Mouse (Mus musculus): ENCODE results near the gene Vti1b.
A peak's percentile ranks its signal among the peaks of the same experiment; 100 is the strongest.
"Not testable (repeated sequence)": the region's sequence is repeated elsewhere in the genome, so short reads cannot be mapped to it uniquely, and the experiment has no call there.

The Vti1b gene

DNA sequence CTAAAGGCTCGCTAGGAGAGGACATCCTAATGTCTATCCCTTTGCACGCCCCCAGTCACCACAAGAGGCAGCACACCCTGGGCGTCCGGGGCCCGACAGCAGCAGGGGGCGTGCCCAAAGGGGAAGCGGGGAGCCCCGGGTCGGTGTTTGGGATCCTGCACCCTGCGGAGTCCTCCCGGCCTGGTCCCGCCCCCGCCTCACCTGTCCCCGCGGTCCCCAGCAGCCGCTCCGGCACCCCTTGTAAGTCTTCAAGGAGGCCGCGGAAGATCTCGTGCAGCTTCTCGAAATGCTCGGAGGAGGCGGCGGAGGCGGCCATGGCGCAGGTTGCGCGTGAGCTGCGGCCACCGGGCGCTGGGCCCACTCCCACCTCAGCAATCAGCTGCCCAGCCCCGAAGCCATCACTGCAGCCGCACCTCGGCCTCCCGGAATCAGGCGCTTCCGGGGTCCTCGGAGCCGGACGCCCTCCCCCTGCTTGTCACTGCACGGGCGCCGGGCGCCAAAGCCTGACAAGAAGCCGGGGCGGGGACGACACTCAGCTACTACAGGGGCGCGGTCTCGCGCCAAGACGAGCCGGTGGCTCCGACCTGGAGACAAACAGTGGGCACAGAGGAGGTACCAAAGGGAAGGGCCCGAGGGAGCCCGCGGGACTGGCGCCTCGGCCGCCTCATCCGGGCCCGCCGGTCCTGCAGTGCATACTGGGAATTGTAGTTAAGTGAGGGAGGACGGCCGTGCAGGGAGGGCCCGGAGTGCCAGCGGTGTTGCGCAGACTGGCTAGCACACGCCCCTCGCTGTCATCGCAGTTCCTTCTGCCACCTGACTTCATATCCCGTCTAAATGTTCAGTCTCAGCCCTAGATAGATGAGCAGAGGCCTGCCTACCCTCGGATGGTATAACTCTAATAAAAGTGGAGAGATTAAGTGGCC is at the start of gene Vti1b:
Vti1b (minus strand) TSS at position 649 of the 923 bp plus-strand sequence.
- DNase-seq (ENCODE audit: low spot score) = peak; percentile 93

DNA sequence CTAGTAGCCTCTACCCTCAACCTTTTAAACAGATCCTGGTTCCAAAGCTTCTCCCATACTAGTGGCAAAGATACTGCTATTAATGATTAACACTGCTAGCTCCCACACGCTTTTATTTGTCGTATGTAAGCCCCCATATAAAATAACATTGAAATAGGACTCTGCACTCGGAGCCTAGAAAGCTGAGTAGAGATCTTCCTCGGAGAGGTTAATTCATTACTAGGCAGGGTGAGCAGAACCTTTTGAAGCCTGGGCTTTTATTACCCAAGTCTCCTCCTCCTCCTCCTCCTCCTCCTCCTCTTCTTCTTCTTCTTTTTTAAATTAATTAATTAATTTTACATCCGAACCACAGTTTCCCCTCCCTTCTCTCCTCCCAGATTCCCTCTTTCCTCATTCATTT is 45.0 kb upstream of the Vti1b start:
- no peak for DNase-seq (ENCODE audit: low spot score)

DNA sequence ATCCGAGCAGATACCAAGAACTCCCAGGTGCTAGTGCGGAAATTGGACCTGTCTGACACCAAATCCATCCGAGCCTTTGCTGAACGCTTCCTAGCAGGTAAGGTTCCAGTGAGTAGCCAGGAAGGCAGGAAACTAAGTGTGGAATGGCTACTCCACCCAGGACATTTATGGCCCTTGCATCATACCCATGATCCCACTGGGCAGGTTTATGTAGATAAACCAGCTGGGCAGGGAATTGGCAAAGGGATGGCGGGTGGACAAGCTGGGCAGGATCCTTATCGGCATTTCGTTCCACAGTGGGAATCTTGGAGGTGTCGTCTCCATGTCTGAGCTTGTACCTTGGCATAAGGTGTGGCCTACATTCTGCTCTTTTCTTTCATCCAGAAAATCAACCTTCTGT is 39.0 kb upstream of the Vti1b start:
- no peak for DNase-seq (ENCODE audit: low spot score)

DNA sequence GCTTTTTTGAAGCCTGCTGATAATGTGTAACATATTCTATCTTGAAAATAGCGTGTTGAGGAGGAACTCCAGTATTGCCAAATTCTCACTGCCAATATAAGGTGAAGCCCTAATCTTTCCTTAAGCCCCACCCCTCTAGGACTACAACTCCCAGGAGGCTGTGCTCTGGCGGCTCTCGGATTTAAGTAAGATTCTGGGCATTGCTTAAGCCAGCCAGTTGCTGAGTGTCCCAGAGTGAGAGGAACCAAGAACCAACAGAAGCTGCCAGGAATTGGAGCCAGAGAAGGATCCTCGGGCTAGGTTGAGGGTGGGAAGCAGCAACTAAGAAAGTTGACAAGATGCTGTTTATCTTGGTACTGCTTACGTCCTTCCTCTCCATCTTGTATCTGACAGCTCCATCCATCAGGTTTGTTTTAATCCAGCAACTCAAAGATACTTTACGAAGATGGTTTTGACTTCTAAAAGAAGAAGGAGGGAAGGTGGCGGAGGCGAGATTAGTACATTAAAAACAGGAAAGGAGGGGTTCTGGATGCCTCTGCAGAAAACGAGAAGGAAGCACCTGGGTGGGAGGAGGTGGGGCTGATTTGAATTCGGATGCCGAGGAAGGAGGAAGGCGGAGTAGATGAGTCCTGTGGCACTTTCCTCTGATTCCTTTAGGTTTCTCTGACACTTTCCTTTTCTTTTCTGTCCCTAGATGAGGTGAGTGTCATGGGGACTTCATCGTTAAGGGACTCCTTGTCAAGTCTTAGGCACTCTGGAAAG is 36.4 kb upstream of the Vti1b start, which contains the start of gene Rdh12:
Rdh12 (plus strand) TSS at position 212 of the 762 bp plus-strand sequence.
- DNase-seq (ENCODE audit: low spot score) = peak; percentile 46

DNA sequence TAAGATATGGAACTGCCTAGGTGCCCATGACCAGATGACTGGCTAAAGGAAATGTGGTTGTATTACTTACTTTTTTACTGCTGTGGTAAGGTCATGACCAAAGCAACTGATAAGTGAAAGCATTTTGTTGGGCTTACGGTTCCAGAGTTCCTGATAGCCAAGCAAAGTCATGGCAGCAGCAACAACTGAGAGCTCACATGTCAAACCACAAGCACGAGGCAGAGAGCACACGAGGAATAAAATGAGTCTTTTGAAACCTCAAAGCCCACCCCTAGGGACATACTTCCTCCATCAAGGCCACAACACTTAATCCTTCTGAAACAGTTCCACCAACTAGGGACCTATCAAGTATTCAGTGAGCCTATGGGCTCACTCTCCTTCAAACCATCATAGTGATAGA is 29.4 kb upstream of the Vti1b start:
- DNase-seq (ENCODE audit: low spot score) = no peak

DNA sequence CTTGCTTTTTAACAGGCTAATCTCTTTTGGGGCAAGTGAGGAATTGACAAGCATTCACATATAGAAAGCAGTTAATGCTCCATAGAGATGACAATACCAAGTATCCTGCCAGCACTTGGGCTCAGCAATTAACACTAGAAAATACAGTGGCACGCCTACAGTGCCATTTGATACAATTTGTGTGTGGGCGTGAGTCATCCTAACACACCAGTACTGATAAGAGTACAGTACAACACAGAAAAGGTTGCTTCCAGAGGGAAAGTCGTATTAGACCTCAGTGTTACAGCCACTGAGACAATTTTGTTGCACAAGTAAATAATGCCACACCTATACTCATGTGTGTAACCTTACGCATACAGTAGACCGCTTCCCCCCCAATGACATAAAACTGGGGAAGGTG is 24.6 kb upstream of the Vti1b start:
- DNase-seq (ENCODE audit: low spot score) = no peak

DNA sequence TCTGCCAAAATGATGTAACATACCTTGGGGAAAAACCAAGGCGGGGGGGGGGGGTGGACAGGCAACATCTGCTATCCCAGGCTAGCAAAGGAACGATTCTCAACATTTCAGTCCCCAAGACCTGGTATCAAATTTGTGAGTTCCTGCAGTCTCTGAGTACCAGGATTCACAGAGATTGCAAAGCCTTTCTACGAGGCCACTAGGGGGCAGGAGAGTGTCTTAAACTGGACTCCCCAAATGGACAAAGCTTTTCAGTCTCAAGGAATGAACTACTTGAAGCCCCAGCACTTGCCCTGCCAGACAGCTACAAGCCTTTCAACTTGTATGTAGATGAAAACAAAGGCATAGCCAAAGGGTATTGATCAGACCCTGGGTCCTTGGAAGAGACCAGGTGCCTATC is 21.0 kb upstream of the Vti1b start:
- DNase-seq (ENCODE audit: low spot score) = peak; percentile 76

DNA sequence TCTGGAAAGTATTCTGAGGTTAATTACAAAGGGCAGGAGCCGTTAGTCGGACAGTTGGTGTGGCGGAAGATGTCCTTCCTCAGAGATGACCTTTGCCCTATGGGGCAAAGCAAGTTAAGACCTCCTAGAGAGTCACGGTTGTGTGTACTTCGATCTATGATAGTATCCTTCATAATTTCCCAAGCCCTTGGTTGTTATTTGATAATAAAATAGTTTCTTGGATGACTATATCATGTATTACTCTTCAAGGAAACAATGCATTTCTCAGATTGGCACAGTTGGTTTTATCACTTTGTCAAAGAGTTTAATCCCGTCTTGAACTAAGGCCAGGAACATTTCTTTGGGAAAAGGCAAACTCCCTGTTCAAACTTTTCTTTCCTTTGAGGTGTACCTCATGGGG is 19.7 kb upstream of the Vti1b start, which contains the start of gene Rdh11:
Rdh11 (minus strand) TSS at position 101 of the 400 bp plus-strand sequence.
- DNase-seq (ENCODE audit: low spot score) = no peak

DNA sequence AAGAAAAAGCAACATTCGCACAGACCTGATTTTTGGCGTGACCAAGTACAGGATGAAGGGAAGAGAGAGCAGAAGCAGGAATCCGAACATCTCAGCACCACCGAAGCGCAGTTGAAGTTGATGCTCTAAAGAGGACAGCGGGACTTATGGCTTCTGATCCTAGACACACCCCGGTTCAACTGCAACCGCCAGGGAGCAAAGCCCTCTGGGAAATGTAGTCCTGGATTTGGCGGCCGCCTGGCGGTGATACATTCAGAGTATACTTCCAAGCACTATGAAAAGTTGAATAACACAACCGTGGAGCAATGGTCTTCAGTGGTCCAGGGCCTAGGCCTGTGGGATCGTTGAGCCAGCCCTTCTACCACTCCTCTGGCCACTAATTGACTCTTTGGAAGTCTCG is 19.2 kb upstream of the Vti1b start:
- DNase-seq (ENCODE audit: low spot score) = peak; percentile 91

DNA sequence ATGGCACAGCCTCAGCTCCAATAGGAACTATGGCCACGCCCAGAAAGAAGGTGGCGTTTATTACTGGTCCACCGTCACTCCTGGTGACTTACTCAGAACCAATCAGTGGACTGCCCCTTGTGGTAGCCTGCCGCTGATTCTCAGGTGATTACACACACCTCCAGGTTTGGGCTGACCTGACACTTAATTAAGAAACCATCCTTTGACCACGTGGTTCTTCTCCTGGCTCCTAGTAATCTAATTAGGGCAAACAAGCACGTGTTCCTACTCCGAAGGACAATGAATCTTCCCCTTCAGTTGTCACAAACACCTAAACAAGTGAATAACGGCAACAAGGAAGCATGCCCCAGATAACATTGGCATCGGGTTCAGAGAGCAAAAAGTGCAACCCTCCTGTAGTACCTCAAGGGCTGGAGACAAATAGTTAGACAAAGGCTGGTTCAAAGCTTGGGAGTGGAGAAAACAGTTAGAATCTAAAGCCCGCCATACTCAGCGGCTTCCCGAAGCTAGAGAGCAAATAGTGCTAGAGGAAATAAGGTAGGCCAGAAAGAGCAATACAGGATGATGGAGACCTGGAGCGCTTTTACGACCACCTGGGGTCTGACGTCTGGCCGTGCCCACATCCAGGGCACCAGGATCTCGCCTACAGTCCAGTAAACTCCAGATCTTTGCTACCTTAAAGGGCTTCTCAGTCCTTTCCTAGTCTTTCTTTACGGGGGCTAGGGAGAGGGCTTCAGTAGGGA is 18.6 kb upstream of the Vti1b start:
- DNase-seq (ENCODE audit: low spot score) = peak; percentile 87

DNA sequence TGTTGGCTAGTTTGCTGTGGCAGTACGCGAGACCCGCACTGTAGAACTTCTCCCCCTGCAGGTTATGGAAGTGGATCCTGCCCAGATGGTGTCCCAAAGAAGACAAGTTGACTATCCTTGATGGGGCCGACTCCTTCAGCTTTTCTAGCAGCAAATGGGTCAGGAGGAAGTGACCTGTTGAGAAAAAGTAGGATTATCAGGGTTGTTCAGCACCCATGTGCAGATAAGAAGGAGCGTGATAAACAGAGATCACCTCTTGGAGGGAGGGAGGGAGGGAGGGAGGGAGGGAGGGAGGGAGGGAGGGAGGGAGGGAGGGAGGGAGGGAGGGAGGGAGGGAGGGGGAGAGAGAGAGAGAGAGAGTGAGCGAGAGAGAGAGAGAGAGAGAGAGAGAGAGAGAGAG is 12.7 kb upstream of the Vti1b start:
- not testable (repeated sequence) for DNase-seq (ENCODE audit: low spot score)

DNA sequence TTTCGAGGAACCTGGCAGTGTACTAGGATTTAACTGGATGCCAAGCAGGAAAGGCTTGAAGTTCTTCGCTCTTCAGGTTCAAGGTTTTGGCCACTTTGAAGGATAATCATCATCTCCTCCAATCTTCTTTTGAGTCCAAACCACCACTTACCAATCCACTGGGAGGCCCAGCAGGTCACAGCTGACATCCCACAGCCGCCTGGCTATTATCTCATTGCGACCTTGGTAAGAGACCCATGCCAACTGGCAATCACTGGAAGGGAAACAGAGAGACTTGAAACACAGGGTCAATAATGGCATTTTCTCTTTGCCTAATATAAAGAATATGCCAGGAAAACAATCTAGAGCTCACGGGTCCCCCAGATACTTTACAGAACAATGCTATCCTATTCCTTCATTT is 3.5 kb upstream of the Vti1b start:
- no peak for DNase-seq (ENCODE audit: low spot score)

DNA sequence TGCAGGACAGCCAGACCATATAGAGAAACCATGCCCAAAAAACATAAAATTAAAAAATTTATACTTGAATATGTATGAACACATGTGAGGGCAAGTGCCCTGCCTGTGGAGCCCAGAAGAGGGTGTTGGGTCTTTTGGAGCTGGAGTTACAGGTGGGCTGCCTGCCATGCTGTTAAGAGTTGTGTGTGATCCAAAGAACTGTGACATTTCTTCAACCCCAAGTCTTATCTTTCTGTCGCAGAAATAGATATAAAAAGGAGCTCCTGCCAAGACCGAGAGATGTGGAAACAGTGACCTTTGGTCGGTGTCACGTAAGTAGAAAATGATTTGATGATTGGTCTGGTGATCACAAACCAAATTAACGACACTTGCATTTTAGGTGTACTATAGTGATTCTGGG is 1.3 kb upstream of the Vti1b start:
- DNase-seq (ENCODE audit: low spot score) = no peak

DNA sequence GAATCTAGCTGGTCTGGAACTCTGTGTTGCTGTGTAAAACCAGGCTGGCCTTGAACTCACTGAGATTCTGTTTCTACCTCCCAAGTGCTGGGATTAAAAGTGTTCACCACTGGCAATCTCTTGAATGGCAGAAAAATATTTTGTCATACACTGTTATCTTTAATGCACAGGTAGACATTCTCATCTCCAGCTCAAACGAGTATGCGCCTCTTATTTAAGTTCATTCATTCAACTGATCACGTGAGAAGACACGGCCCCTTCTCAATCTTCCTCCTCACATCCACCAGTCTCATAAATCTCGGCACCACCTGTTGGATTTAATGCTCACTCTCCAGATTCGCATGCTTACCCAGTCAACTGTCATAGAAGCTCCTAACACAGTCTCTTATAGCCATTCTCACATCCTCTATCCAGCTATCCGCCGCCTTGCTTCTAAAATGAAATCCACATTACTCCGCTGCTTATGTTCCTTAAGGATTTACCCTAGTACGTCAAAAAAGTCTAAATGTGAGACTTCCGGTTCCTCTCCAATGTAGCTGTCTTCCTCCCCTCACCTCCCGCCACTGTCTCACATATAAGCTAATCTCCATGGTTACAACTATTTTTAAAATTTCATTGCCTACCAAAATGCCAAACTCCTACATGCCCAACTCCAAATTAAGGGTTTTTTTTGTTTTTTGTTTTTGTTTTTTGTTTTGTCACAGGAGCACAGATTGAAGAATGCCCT is 1.0 kb downstream of the Vti1b start:
- DNase-seq (ENCODE audit: low spot score) = no peak

DNA sequence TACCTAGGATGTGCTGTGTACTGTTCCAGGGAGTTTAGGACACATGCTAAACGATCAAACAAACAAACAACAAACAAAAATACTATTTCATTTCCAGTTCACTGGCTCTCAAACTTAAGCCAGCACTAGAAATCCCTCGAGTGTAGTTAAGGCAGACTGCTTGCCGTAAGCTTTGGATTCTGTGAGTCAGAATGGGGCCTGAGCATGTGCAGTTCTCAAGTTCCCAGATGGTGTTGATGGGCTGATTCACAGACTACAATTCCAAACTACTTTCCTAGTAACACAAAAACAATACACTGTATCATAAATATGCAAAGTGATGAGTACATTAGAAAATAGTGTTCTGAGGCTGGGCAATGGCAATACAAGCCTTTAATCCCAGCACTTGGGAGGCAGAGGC is 2.0 kb downstream of the Vti1b start:
- DNase-seq (ENCODE audit: low spot score) = peak; percentile 42

DNA sequence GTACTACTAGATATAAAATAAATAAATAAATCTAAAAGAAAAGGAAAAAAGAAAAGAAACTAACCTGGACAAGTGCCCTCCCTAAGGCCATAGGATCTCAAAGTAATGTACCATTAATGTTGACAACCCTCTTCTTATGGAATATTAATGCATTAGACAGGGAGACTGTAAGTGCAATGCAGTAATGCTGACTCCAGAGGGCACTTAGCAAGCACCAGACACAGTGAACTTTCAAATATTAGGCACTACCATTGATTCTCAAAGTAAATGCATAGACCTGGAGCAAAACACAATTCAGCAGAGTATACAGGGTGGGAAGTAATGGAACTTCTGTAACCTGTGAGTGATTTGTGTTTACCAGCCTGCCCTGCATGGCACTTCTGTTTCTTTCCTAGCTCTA is 3.3 kb downstream of the Vti1b start:
- no peak for DNase-seq (ENCODE audit: low spot score)

DNA sequence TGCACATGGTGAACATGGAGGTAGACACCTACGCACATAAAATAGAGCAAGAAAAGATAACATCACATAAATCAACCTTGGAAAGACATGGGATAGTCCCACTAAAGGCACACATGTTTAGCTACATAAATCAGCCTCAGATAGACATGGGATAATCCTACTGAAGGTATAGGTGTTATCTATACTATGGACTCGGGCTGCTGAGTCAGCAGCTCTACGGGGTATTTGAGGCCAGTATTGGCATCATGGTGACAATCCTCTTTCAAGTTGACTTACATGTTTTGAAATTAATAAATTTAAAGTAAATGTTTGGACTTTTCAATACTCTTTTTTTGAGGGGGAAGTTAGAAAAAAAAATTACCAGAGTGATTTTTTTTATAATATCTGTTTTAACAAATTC is 9.6 kb downstream of the Vti1b start:
- DNase-seq (ENCODE audit: low spot score) = no peak

DNA sequence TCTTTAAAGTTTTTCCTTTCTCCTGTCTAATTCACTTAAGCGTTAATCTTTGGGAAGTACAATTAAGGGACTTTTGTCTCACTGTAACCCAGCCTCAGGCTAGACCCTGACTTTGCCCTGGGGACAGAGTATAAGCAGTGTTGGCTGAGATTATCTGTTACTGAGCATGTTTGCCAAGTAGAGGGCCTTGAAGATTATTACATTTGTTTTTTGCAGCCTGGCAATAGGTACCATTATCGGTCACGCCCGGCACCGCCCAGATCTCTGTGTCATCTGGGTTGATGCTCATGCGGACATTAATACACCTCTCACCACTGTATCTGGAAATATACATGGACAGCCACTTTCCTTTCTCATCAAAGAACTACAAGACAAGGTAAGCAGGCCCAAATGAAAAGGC is 22.8 kb downstream of the Vti1b start:
- no peak for DNase-seq (ENCODE audit: low spot score)

DNA sequence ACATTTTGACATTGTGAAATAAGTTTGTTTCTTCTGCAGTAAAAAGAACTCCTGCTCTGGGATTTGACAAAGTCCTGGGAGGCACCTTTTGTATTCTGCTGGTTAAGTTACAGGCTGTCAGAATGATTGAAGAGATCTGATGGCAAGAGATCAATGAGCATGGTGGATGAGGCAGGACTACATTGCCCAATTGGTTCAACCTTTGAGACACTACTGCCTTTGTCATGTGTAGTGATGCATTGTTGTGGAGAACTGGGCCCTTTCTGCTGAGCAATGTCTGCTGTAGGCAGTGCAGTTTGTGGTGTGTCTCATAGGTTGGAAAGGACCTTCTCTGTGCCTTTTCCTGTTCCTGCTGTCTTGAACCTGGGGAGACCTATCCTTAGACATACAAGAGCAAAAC is 31.1 kb downstream of the Vti1b start:
- no peak for DNase-seq (ENCODE audit: low spot score)

DNA sequence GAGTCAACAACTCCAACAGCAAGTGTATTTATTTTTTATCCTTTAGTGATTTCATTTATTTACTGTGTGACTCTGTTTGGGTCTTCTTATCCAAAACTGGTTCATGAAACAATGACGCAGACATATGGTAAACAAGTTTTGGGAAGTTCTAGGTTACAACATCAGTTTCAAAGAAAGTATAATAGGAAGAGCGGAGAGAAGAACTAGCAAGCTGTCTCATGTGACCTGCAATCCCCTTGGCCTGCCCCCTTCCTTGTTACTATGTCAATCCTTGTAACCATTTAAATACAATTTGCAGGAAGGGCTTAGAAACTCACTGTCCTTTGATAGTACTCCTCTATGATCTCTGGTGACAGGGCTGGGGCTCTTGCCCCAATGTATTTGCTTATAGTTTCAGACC is 31.7 kb downstream of the Vti1b start:
- DNase-seq (ENCODE audit: low spot score) = no peak

DNA sequence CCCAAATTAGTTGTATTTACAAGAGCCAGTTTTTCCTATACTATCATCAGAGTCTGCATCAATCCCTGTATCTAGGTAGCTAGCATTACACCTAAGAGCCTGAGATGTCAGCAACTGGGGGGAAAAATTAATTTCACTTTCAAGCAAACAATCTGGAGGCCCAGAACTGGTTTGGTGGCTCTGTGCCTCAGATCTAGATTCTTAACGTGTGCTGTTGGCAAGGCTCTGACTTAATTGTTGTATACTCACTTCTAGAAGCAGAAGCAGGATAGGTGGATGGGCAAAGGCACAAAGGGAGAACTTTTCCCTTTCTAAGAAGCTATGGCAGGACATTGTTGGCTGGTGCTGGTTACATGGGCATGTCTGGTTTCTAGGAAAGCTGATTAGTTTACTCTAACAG is 33.0 kb downstream of the Vti1b start:
- no peak for DNase-seq (ENCODE audit: low spot score)

DNA sequence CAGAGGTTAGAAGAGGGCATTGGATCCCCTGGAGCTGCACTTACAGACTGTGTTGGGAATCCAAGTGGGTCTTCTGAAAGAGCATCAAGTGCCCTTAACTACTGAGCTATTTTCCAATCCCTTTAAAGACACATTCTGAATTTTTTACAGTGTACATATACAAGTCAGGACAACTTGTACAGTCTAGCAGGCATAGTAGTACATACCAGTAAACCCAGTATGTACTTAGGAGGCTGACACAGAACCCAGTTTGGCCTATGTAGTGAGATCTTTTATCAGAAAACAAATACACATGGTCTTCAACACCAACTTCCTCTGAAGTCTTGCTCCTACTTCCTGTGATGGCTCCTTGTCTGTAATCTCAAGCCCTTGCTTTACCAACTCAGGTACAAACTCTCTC is 33.5 kb downstream of the Vti1b start:
- DNase-seq (ENCODE audit: low spot score) = no peak

All from MN1 (cell line).